Mouse (Mus musculus): ENCODE measurements at regions not wholly inside any gene's neighbourhood (a gene's known extent, or its start where the extent isn't known, plus 50 kb on each side); places are given as distances from the start of the nearest gene placed in this dataset.

GRCm38 (mm10) chr3:54530251-54530650 lies 162.4 kb upstream of the Supt20 start:
- H3K9me3 ChIP-seq (ENCODE audit: control insufficient read depth, low read length), result peaks cover 6% of the 10 kb centered on the region
- 77% methylated on average over 6 of the region's 6 CpGs for WGBS
- no peak overlapping the region for H3K4me3 ChIP-seq (ENCODE audit: low read length)
- H3K4me1 ChIP-seq (replicated peaks; ENCODE audit: control insufficient read depth, insufficient read depth, low read length), result no peaks in the 10 kb centered on the region
- H3K4me2 ChIP-seq (ENCODE audit: low read depth, low read length), result no peak overlapping the region
- no peak overlapping the region for H3K27ac ChIP-seq (ENCODE audit: low read length)
- H3K27me3 ChIP-seq (ENCODE audit: control insufficient read depth, insufficient read depth, low read depth, low read length), result no peaks in the 10 kb centered on the region
- no peak for ATAC-seq (ENCODE audit: low read depth)
- H3K36me3 ChIP-seq (ENCODE audit: control insufficient read depth, insufficient read depth, low read length), result no peaks in the 10 kb centered on the region
- H3K9ac ChIP-seq (ENCODE audit: low read length), result no peak overlapping the region

- Histone ChIP-seq H3K4me3 (ENCODE audit: low read length) (no peak overlapping the region), H3K27me3 (ENCODE audit: control insufficient read depth, insufficient read depth, low read depth, low read length) (no peaks in the 10 kb centered on the region)
- 77% methylated on average over 7 of the region's 7 CpGs for WGBS
These were observed 157.2 kb upstream of the Supt20 start for GRCm38 (mm10) chr3:54535361-54535760.

GRCm38 (mm10) chr3:54538055-54538454 lies 154.6 kb upstream of the Supt20 start:
- 36% methylated on average over 3 of the region's 3 CpGs for WGBS
- no peak overlapping the region for H3K27ac ChIP-seq (ENCODE audit: low read length)
- no peak overlapping the region for H3K4me3 ChIP-seq (ENCODE audit: low read length)
- H3K36me3 ChIP-seq (ENCODE audit: control insufficient read depth, insufficient read depth, low read length), result no peaks in the 10 kb centered on the region
- no peak for ATAC-seq (ENCODE audit: low read depth)
- no peak overlapping the region for H3K9ac ChIP-seq (ENCODE audit: low read length)
- peaks cover 3% of the 10 kb centered on the region; the same call in 1 of the 2 replicates for H3K9me3 ChIP-seq (ENCODE audit: control insufficient read depth, low read length)
- H3K27me3 ChIP-seq (ENCODE audit: control insufficient read depth, insufficient read depth, low read depth, low read length), result no peaks in the 10 kb centered on the region
- H3K4me1 ChIP-seq (replicated peaks; ENCODE audit: control insufficient read depth, insufficient read depth, low read length), result no peaks in the 10 kb centered on the region
- H3K4me2 ChIP-seq (ENCODE audit: low read depth, low read length), result no peak overlapping the region

More at GRCm38 (mm10) chr3:54535361-54535760, 157.2 kb upstream of the Supt20 start:
- Histone ChIP-seq H3K9ac (ENCODE audit: low read length) (no peak overlapping the region), H3K27ac (ENCODE audit: low read length) (no peak overlapping the region), H3K9me3 (ENCODE audit: control insufficient read depth, low read length) (no peaks in the 10 kb centered on the region), H3K4me1 (replicated peaks; ENCODE audit: control insufficient read depth, insufficient read depth, low read length) (no peaks in the 10 kb centered on the region), H3K4me2 (ENCODE audit: low read depth, low read length) (no peak overlapping the region), H3K36me3 (ENCODE audit: control insufficient read depth, insufficient read depth, low read length) (no peaks in the 10 kb centered on the region)
- ATAC-seq (ENCODE audit: low read depth), result no peak

GRCm38 (mm10) chr3:54540540-54541080 lies 152.0 kb upstream of the Supt20 start:
- H3K36me3 ChIP-seq (ENCODE audit: control insufficient read depth, insufficient read depth, low read length), result no peaks in the 10 kb centered on the region
- no peak overlapping the region for H3K4me3 ChIP-seq (ENCODE audit: low read length)
- no peaks in the 10 kb centered on the region for H3K27me3 ChIP-seq (ENCODE audit: control insufficient read depth, insufficient read depth, low read depth, low read length)
- H3K9ac ChIP-seq (ENCODE audit: low read length), result no peak overlapping the region
- no peak for ATAC-seq (ENCODE audit: low read depth)
- no peak overlapping the region for H3K27ac ChIP-seq (ENCODE audit: low read length)
- no peaks in the 10 kb centered on the region for H3K4me1 ChIP-seq (replicated peaks; ENCODE audit: control insufficient read depth, insufficient read depth, low read length)
- no peak overlapping the region for H3K4me2 ChIP-seq (ENCODE audit: low read depth, low read length)
- peaks cover 3% of the 10 kb centered on the region; the same call in 1 of the 2 replicates for H3K9me3 ChIP-seq (ENCODE audit: control insufficient read depth, low read length)
- 66% methylated on average over 3 of the region's 3 CpGs for WGBS

GRCm38 (mm10) chr3:54541389-54541788 lies 151.2 kb upstream of the Supt20 start:
- 80% methylated on average over 5 of the region's 5 CpGs for WGBS
- H3K4me3 ChIP-seq (ENCODE audit: low read length), result no peak overlapping the region
- peaks cover 3% of the 10 kb centered on the region; the same call in 1 of the 2 replicates for H3K9me3 ChIP-seq (ENCODE audit: control insufficient read depth, low read length)
- no peak overlapping the region for H3K4me2 ChIP-seq (ENCODE audit: low read depth, low read length)
- H3K4me1 ChIP-seq (replicated peaks; ENCODE audit: control insufficient read depth, insufficient read depth, low read length), result no peaks in the 10 kb centered on the region
- H3K27ac ChIP-seq (ENCODE audit: low read length), result no peak overlapping the region
- ATAC-seq (ENCODE audit: low read depth), result no peak
- H3K9ac ChIP-seq (ENCODE audit: low read length), result no peak overlapping the region
- H3K27me3 ChIP-seq (ENCODE audit: control insufficient read depth, insufficient read depth, low read depth, low read length), result no peaks in the 10 kb centered on the region
- H3K36me3 ChIP-seq (ENCODE audit: control insufficient read depth, insufficient read depth, low read length), result no peaks in the 10 kb centered on the region

- Histone ChIP-seq H3K4me2 (ENCODE audit: low read depth, low read length) (no peak overlapping the region), H3K27ac (ENCODE audit: low read length) (no peak overlapping the region), H3K27me3 (ENCODE audit: control insufficient read depth, insufficient read depth, low read depth, low read length) (no peaks in the 10 kb centered on the region), H3K4me3 (ENCODE audit: low read length) (no peak overlapping the region), H3K9me3 (ENCODE audit: control insufficient read depth, low read length) (peaks cover 3% of the 10 kb centered on the region; the same call in 1 of the 2 replicates), H3K4me1 (replicated peaks; ENCODE audit: control insufficient read depth, insufficient read depth, low read length) (no peaks in the 10 kb centered on the region), H3K9ac (ENCODE audit: low read length) (no peak overlapping the region), H3K36me3 (ENCODE audit: control insufficient read depth, insufficient read depth, low read length) (no peaks in the 10 kb centered on the region)
- no peak for ATAC-seq (ENCODE audit: low read depth)
These were observed 147.2 kb upstream of the Supt20 start for GRCm38 (mm10) chr3:54545393-54545792.

GRCm38 (mm10) chr3:54551908-54552307 lies 140.7 kb upstream of the Supt20 start:
- H3K27me3 ChIP-seq (ENCODE audit: control insufficient read depth, insufficient read depth, low read depth, low read length), result no peaks in the 10 kb centered on the region
- H3K36me3 ChIP-seq (ENCODE audit: control insufficient read depth, insufficient read depth, low read length), result no peaks in the 10 kb centered on the region
- no peak overlapping the region for H3K4me2 ChIP-seq (ENCODE audit: low read depth, low read length)
- H3K9ac ChIP-seq (ENCODE audit: low read length), result no peak overlapping the region
- no peak overlapping the region for H3K4me3 ChIP-seq (ENCODE audit: low read length)
- peaks cover 4% of the 10 kb centered on the region for H3K9me3 ChIP-seq (ENCODE audit: control insufficient read depth, low read length)
- no peaks in the 10 kb centered on the region for H3K4me1 ChIP-seq (replicated peaks; ENCODE audit: control insufficient read depth, insufficient read depth, low read length)
- ATAC-seq (ENCODE audit: low read depth), result 0 out of 2 replicates have a peak, but pooled peaks have one; percentile 4
- no peak overlapping the region for H3K27ac ChIP-seq (ENCODE audit: low read length)
- 68% methylated on average over 9 of the region's 9 CpGs for WGBS

- WGBS, result 88% methylated on average over 2 of the region's 2 CpGs
- Histone ChIP-seq H3K4me2 (ENCODE audit: low read depth, low read length) (no peak overlapping the region), H3K27ac (ENCODE audit: low read length) (no peak overlapping the region), H3K4me3 (ENCODE audit: low read length) (no peak overlapping the region), H3K9ac (ENCODE audit: low read length) (no peak overlapping the region), H3K4me1 (replicated peaks; ENCODE audit: control insufficient read depth, insufficient read depth, low read length) (no peaks in the 10 kb centered on the region), H3K9me3 (ENCODE audit: control insufficient read depth, low read length) (peaks cover 4% of the 10 kb centered on the region), H3K27me3 (ENCODE audit: control insufficient read depth, insufficient read depth, low read depth, low read length) (no peaks in the 10 kb centered on the region), H3K36me3 (ENCODE audit: control insufficient read depth, insufficient read depth, low read length) (no peaks in the 10 kb centered on the region)
- ATAC-seq (ENCODE audit: low read depth), result no peak
These were observed 136.7 kb upstream of the Supt20 start for GRCm38 (mm10) chr3:54555954-54556353.

- no peak for ATAC-seq (ENCODE audit: low read depth)
- Histone ChIP-seq H3K9ac (ENCODE audit: low read length) (no peak overlapping the region), H3K27me3 (ENCODE audit: control insufficient read depth, insufficient read depth, low read depth, low read length) (no peaks in the 10 kb centered on the region), H3K27ac (ENCODE audit: low read length) (peak overlapping the region; percentile 3; the same call in 1 of the 2 replicates), H3K4me1 (replicated peaks; ENCODE audit: control insufficient read depth, insufficient read depth, low read length) (no peaks in the 10 kb centered on the region), H3K9me3 (ENCODE audit: control insufficient read depth, low read length) (peaks cover 4% of the 10 kb centered on the region), H3K4me2 (ENCODE audit: low read depth, low read length) (no peak overlapping the region), H3K4me3 (ENCODE audit: low read length) (no peak overlapping the region), H3K36me3 (ENCODE audit: control insufficient read depth, insufficient read depth, low read length) (no peaks in the 10 kb centered on the region)
- WGBS, result 78% methylated on average over 2 of the region's 2 CpGs
These were observed 133.6 kb upstream of the Supt20 start for GRCm38 (mm10) chr3:54559053-54559452.

- no peak overlapping the region for H3K4me2 ChIP-seq (ENCODE audit: low read depth, low read length)
- WGBS, result 70% methylated on average over 2 of the region's 2 CpGs
These were observed 133.1 kb upstream of the Supt20 start for GRCm38 (mm10) chr3:54559527-54559926.

More at GRCm38 (mm10) chr3:54559527-54559926, 133.1 kb upstream of the Supt20 start:
- ATAC-seq (ENCODE audit: low read depth), result no peak
- Histone ChIP-seq H3K36me3 (ENCODE audit: control insufficient read depth, insufficient read depth, low read length) (no peaks in the 10 kb centered on the region), H3K9me3 (ENCODE audit: control insufficient read depth, low read length) (peaks cover 4% of the 10 kb centered on the region), H3K27ac (ENCODE audit: low read length) (peak overlapping the region; percentile 3; the same call in 1 of the 2 replicates), H3K27me3 (ENCODE audit: control insufficient read depth, insufficient read depth, low read depth, low read length) (no peaks in the 10 kb centered on the region), H3K4me3 (ENCODE audit: low read length) (no peak overlapping the region), H3K9ac (ENCODE audit: low read length) (no peak overlapping the region), H3K4me1 (replicated peaks; ENCODE audit: control insufficient read depth, insufficient read depth, low read length) (no peaks in the 10 kb centered on the region)

Data from lung, embryonic 16.5 days (tissue).